Mouse (Mus musculus): ENCODE data around the gene Ppp1r3c. TPM values are rescaled to one million over a fixed set of nuclear protein-coding genes. Genes with fewer than 3 reads are reported as not detected.

The Ppp1r3c gene
- polyA plus RNA-seq (2015; fragmentation: Nextera tagmentation; extraction: Ambion mirVana), result 20.6 and 21.4 TPM in 2 replicates

DNA sequence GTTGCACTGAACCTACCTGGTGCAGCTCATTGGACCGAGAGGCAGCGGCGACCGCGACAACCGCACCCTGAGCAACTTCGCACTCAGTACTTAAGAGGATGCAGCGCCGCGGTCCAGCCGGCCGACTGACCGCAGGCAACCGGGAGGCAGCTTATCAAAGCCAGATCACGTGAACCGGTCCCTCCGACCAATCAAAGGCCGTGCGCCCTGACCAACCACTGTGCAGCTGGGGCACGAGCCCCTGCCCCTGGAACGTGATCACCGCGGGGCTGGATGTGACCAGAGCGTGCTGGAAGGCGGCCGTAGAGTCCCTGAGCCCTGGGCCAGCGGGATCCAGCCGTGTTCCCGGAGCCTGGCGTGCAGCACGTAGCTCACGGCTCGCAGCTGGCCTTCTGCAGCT, at the start of gene Ppp1r3c:
TSS of gene Ppp1r3c (minus strand) at position 117 of the 400 bp plus-strand sequence.
- ATAC-seq (ENCODE audit: insufficient number of reproducible peaks, low FRiP score, low TSS enrichment, low read depth), result peak; percentile 99
- H3K27me3 ChIP-seq, result no peaks in the 10 kb centered on the region
- peak within 1 kb of the TSS; percentile 59 for H3K4me2 ChIP-seq
- H3K4me1 ChIP-seq, result peaks cover 7% of the 10 kb centered on the region
- H3K9me3 ChIP-seq, result no peaks in the 10 kb centered on the region
- H3K4me3 ChIP-seq, result peak within 1 kb of the TSS; percentile 55
- H3K27ac ChIP-seq, result peak within 1 kb of the TSS; percentile 94
- peaks cover 15% of the 10 kb centered on the region for H3K36me3 ChIP-seq
- peak within 1 kb of the TSS; percentile 57 for H3K9ac ChIP-seq
- WGBS, result under 1% methylated on average over 33 of the region's 33 CpGs

GRCm38 (mm10) chr19:36783179-36783578, 46.7 kb upstream of the Ppp1r3c start:
- H3K36me3 ChIP-seq, result no peaks in the 10 kb centered on the region
- H3K4me1 ChIP-seq, result no peaks in the 10 kb centered on the region
- no peaks in the 10 kb centered on the region for H3K27me3 ChIP-seq
- no peak overlapping the region for H3K4me2 ChIP-seq
- no peak overlapping the region for H3K9ac ChIP-seq
- no peak for ATAC-seq (ENCODE audit: insufficient number of reproducible peaks, low FRiP score, low TSS enrichment, low read depth)
- H3K4me3 ChIP-seq, result no peak overlapping the region
- H3K27ac ChIP-seq, result no peak overlapping the region
- no peaks in the 10 kb centered on the region for H3K9me3 ChIP-seq
- 84% methylated on average over 6 of the region's 6 CpGs for WGBS

- Histone ChIP-seq H3K9ac (no peak overlapping the region), H3K4me1 (no peaks in the 10 kb centered on the region), H3K36me3 (no peaks in the 10 kb centered on the region), H3K4me2 (no peak overlapping the region), H3K4me3 (no peak overlapping the region), H3K9me3 (no peaks in the 10 kb centered on the region), H3K27me3 (no peaks in the 10 kb centered on the region), H3K27ac (no peak overlapping the region)
- WGBS, result 79% methylated on average over 3 of the region's 3 CpGs
- no peak for ATAC-seq (ENCODE audit: insufficient number of reproducible peaks, low FRiP score, low TSS enrichment, low read depth)
Observed at GRCm38 (mm10) chr19:36782591-36782990, 46.1 kb upstream of the Ppp1r3c start.

- H3K9me3 ChIP-seq, result no peaks in the 10 kb centered on the region
- H3K4me3 ChIP-seq, result no peak overlapping the region
- 82% methylated on average over 3 of the region's 3 CpGs for WGBS
- H3K27ac ChIP-seq, result no peak overlapping the region
- ATAC-seq (ENCODE audit: insufficient number of reproducible peaks, low FRiP score, low TSS enrichment, low read depth), result no peak
- no peaks in the 10 kb centered on the region for H3K27me3 ChIP-seq
- no peak overlapping the region for H3K9ac ChIP-seq
- H3K36me3 ChIP-seq, result no peaks in the 10 kb centered on the region
- H3K4me2 ChIP-seq, result no peak overlapping the region
- no peaks in the 10 kb centered on the region for H3K4me1 ChIP-seq
Observed at GRCm38 (mm10) chr19:36781996-36782395, 45.5 kb upstream of the Ppp1r3c start.

DNA sequence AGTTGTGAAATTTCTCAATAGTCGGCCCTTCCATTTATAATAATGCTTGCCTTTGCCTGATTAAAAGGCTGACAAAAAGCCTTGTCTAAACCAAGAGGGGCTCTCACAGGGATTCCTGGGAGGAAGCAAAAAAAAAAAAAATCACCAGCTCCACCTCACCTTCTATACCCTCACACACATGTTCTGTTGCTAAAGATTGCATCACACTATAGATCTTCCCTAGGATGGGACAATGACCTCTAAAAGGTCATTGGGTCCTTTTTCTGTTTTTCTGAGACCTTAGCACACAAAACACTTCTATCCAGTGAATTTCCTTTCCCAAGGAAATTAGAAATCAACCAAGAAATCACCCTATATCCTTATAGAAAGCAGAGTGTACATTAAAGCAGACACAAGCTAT, 43.9 kb upstream of the Ppp1r3c start:
- no peak overlapping the region for H3K4me2 ChIP-seq
- H3K4me3 ChIP-seq, result no peak overlapping the region
- H3K4me1 ChIP-seq, result no peaks in the 10 kb centered on the region
- no peaks in the 10 kb centered on the region for H3K9me3 ChIP-seq
- H3K27me3 ChIP-seq, result no peaks in the 10 kb centered on the region
- no peak overlapping the region for H3K9ac ChIP-seq
- no peak overlapping the region for H3K27ac ChIP-seq
- no peak for ATAC-seq (ENCODE audit: insufficient number of reproducible peaks, low FRiP score, low TSS enrichment, low read depth)
- 67% methylated on average over 1 of the region's 1 CpGs for WGBS
- no peaks in the 10 kb centered on the region for H3K36me3 ChIP-seq

DNA sequence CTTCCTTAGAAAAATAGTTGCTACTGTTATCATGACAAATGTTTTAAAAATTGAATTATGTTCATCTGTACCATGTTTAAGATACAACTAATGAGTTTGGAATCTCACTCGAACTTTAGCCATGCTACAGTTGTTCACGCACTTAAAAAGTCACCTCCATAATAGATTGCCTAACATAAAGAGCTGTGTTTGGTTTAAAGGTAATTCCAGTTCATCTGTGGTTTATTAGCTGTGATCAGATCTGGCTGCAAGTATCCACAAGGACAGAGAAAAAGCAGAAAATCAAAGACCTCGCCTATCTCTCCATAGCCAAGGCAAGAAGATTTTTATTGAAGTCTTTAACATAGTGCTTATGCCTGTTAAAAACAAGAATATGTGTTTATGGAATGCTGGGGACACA, 43.3 kb upstream of the Ppp1r3c start:
- Histone ChIP-seq H3K27me3 (no peaks in the 10 kb centered on the region), H3K4me3 (no peak overlapping the region), H3K36me3 (no peaks in the 10 kb centered on the region), H3K27ac (no peak overlapping the region), H3K9ac (no peak overlapping the region), H3K4me2 (no peak overlapping the region), H3K4me1 (no peaks in the 10 kb centered on the region), H3K9me3 (no peaks in the 10 kb centered on the region)
- WGBS, result 54% methylated on average over 3 of the region's 3 CpGs
- no peak for ATAC-seq (ENCODE audit: insufficient number of reproducible peaks, low FRiP score, low TSS enrichment, low read depth)

GRCm38 (mm10) chr19:36775531-36775930, 39.1 kb upstream of the Ppp1r3c start:
- H3K36me3 ChIP-seq, result no peaks in the 10 kb centered on the region
- ATAC-seq (ENCODE audit: insufficient number of reproducible peaks, low FRiP score, low TSS enrichment, low read depth), result no peak

GRCm38 (mm10) chr19:36773716-36774459, 37.4 kb upstream of the Ppp1r3c start:
- H3K4me1 ChIP-seq, result no peaks in the 10 kb centered on the region
- 87% methylated on average over 8 of the region's 8 CpGs for WGBS
- no peaks in the 10 kb centered on the region for H3K9me3 ChIP-seq
- H3K36me3 ChIP-seq, result no peaks in the 10 kb centered on the region
- H3K27me3 ChIP-seq, result no peaks in the 10 kb centered on the region
- H3K4me2 ChIP-seq, result no peak overlapping the region
- H3K27ac ChIP-seq, result no peak overlapping the region
- ATAC-seq (ENCODE audit: insufficient number of reproducible peaks, low FRiP score, low TSS enrichment, low read depth), result no peak
- no peak overlapping the region for H3K4me3 ChIP-seq
- H3K9ac ChIP-seq, result no peak overlapping the region

More at GRCm38 (mm10) chr19:36775531-36775930, 39.1 kb upstream of the Ppp1r3c start:
- no peak overlapping the region for H3K4me2 ChIP-seq
- 88% methylated on average over 8 of the region's 8 CpGs for WGBS
- H3K4me1 ChIP-seq, result no peaks in the 10 kb centered on the region
- H3K9ac ChIP-seq, result no peak overlapping the region
- no peak overlapping the region for H3K27ac ChIP-seq
- no peaks in the 10 kb centered on the region for H3K27me3 ChIP-seq
- H3K4me3 ChIP-seq, result no peak overlapping the region
- H3K9me3 ChIP-seq, result no peaks in the 10 kb centered on the region

DNA sequence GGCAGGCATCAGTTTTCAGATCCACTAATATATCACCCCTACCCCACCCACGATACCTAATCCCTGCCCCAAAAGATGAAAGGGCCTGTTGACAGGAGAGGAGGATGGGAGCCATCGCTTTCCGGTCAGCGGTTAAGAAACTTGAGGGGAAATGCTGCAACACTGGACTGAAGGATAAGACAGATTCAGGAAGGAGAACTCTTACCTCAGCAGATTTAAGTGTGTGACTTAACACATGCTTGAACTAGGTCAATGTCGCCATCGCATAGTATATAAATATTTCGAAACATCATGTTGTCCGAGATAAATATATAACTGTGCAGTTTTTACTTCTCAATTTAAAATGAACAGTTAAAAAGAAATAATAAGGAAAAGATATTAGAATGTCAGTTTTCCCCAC, 31.6 kb upstream of the Ppp1r3c start:
- 73% methylated on average over 8 of the region's 8 CpGs for WGBS
- Histone ChIP-seq H3K27ac (no peak overlapping the region), H3K36me3 (no peaks in the 10 kb centered on the region), H3K4me3 (no peak overlapping the region), H3K9me3 (no peaks in the 10 kb centered on the region), H3K4me1 (no peaks in the 10 kb centered on the region), H3K9ac (no peak overlapping the region), H3K27me3 (no peaks in the 10 kb centered on the region), H3K4me2 (no peak overlapping the region)
- no peak for ATAC-seq (ENCODE audit: insufficient number of reproducible peaks, low FRiP score, low TSS enrichment, low read depth)

GRCm38 (mm10) chr19:36764451-36764850, 28.0 kb upstream of the Ppp1r3c start:
- H3K9me3 ChIP-seq, result no peaks in the 10 kb centered on the region
- H3K9ac ChIP-seq, result no peak overlapping the region
- H3K4me1 ChIP-seq, result no peaks in the 10 kb centered on the region
- H3K36me3 ChIP-seq, result no peaks in the 10 kb centered on the region
- no peak overlapping the region for H3K4me2 ChIP-seq
- no peak overlapping the region for H3K4me3 ChIP-seq
- H3K27me3 ChIP-seq, result no peaks in the 10 kb centered on the region
- H3K27ac ChIP-seq, result no peak overlapping the region
- ATAC-seq (ENCODE audit: insufficient number of reproducible peaks, low FRiP score, low TSS enrichment, low read depth), result no peak
- WGBS, result 63% methylated on average over 5 of the region's 5 CpGs

DNA sequence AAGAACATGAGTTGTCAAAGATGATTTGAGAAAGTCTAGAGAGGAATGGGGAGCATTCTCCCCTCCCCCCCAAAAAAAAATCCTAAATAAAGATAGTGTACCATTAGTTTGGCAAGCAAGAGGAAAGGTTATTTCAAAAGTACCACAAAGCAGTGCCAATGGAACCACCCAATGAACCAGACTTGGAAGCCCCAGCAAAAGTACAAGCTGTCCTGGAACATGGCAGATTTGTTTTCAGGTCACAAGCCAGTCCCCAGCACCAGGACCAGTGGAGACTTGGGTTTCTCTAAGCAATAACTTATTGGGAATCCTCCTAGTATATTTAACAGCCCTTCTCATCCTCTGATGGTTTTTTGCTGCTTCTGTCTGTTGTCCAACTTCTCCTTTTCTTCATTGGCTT, 12.5 kb upstream of the Ppp1r3c start:
- Histone ChIP-seq H3K9ac (no peak overlapping the region), H3K27me3 (no peaks in the 10 kb centered on the region), H3K4me2 (no peak overlapping the region), H3K36me3 (no peaks in the 10 kb centered on the region), H3K4me1 (no peaks in the 10 kb centered on the region), H3K4me3 (no peak overlapping the region), H3K27ac (no peak overlapping the region), H3K9me3 (no peaks in the 10 kb centered on the region)
- ATAC-seq (ENCODE audit: insufficient number of reproducible peaks, low FRiP score, low TSS enrichment, low read depth), result no peak

DNA sequence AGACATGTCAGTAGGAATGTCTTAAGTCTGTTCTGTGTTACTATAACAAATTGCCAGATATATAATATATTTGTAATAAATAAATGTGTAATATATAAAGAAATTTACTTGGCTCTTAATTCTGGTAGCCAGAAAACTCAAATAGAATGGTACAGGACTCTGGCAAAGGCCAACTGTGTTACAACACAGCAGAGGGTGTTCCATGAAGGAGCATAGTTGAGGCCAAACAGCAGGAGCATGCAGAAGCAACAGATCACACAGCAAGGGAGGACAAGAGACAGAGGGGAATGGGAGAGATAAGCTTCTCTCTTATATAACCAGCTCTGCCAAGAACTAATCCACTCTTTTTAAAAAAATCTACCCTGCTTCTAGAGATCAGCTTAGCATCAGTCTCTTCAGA, 5.9 kb upstream of the Ppp1r3c start:
- Histone ChIP-seq H3K9ac (no peak overlapping the region), H3K9me3 (no peaks in the 10 kb centered on the region), H3K4me2 (no peak overlapping the region), H3K4me1 (no peaks in the 10 kb centered on the region; the same call in none of the 2 replicates), H3K4me3 (no peak overlapping the region), H3K27ac (no peak overlapping the region), H3K27me3 (no peaks in the 10 kb centered on the region), H3K36me3 (no peaks in the 10 kb centered on the region)
- ATAC-seq (ENCODE audit: insufficient number of reproducible peaks, low FRiP score, low TSS enrichment, low read depth), result no peak
